Mouse (Mus musculus): ENCODE data around the gene Atf6.

DNA sequence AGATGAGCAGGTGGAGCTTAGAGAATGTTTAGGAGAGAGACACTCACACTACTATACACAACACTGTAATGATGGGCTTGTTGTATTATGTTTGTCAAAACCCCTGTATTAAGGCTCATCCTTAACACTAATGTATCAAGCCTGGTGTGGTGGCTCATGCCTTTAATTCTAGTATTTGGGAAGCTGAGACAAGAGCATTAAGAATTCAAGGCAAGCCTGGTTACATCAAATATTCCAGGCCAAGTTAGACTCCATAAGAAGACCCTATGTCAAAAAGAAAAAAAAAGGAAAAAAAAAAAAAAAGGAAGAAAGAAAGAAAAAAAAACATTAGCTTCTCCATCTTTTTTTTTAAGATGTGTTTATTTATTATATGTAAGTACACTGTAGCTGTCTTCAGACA is 3.3 kb downstream of the Atf6 start:
- TF ChIP-seq CTCF (IDR thresholded peaks at IDR 0.05; ENCODE audit: insufficient read depth, low read depth, low read length) (no peak), POLR2A (IDR thresholded peaks at IDR 0.05; ENCODE audit: insufficient read depth, low read depth, low read length) (no peak)

Measured in olfactory bulb, adult 2 months (tissue).